In genomic region chr8:124270904-124271303, GRCm38 (mm10) we compare ENCODE assay signal across 15 mouse cellular contexts. TPM values are rescaled to one million over a fixed set of nuclear protein-coding genes. Genes with fewer than 3 reads are reported as not detected.
A peak's percentile ranks its signal among the peaks of the same experiment; 100 is the strongest.
DNase-seq lines count a peak whose midpoint lies in the region; ATAC-seq lines count a peak whose summit lies in the region.
"Had no signal": no experiment of that assay in that cellular context is flagged by ENCODE, and none has a peak within 500 bp of the region (broad histone marks: within the 10 kb centered on the region; RNA-seq: fewer than 3 reads in every experiment).

No protein-coding gene starts in this region.

- H3K36me3 ChIP-seq in kidney, embryonic 15.5 days = peaks cover 4% of the 10 kb centered on the region
- H3K36me3 ChIP-seq: stomach, embryonic 15.5 days had no signal

- H3K27ac ChIP-seq in kidney, embryonic 15.5 days = peak overlapping the region; percentile 71; the same call in 1 of the 2 replicates
- H3K27ac ChIP-seq: embryonic facial prominence, embryonic 15.5 days; stomach, embryonic 15.5 days had no signal

- peaks cover 51% of the 10 kb centered on the region for H3K4me1 ChIP-seq in kidney, embryonic 15.5 days

- no peaks in the 10 kb centered on the region for H3K27me3 ChIP-seq in kidney, embryonic 15.5 days
- H3K27me3 ChIP-seq: embryonic facial prominence, embryonic 15.5 days; limb, embryonic 13.5 days; stomach, embryonic 15.5 days had no signal

- DNase-seq in kidney, postnatal 36 days = no peak
- peak; percentile 51 for DNase-seq in 3T3-L1 (ENCODE audit: low read depth, low spot score)
- DNase-seq in induced T-regulatory cell, adult 2 months (ENCODE audit: low read depth) = peak; percentile 84
- no peak for DNase-seq in urinary bladder, adult 18-20 months (ENCODE audit: low spot score in 2 of 2)
- DNase-seq in cerebellum, postnatal 4 days (ENCODE audit: low spot score in 2 of 2) = no peak
- DNase-seq: adrenal gland, postnatal 14 days; cerebellum, adult 9-10 months; heart, postnatal 36 days; kidney, postnatal 4 days had no signal

- 44% methylated on average over 11 of the region's 11 CpGs for WGBS in kidney, embryonic 15.5 days

- ATAC-seq in kidney, embryonic 15.5 days (replicated peaks; ENCODE audit: low FRiP score) = no peak
- peak; percentile 29 for ATAC-seq in CD4-positive, CD25-positive, alpha-beta regulatory T cell, adult 4 months

- no peak overlapping the region for H3K9ac ChIP-seq in kidney, embryonic 15.5 days
- H3K9ac ChIP-seq: embryonic facial prominence, embryonic 15.5 days; limb, embryonic 13.5 days; stomach, embryonic 15.5 days had no signal

- no peak overlapping the region for H3K4me3 ChIP-seq in kidney, embryonic 15.5 days (replicated peaks)
- H3K4me3 ChIP-seq: embryonic facial prominence, embryonic 15.5 days; limb, embryonic 13.5 days; stomach, embryonic 15.5 days had no signal

- no peak overlapping the region for H3K4me2 ChIP-seq in kidney, embryonic 15.5 days
- H3K4me2 ChIP-seq: embryonic facial prominence, embryonic 15.5 days; limb, embryonic 13.5 days; midbrain, embryonic 11.5 days; stomach, embryonic 15.5 days had no signal

- no peaks in the 10 kb centered on the region for H3K9me3 ChIP-seq in kidney, embryonic 15.5 days (replicated peaks)
- H3K9me3 ChIP-seq: embryonic facial prominence, embryonic 15.5 days; limb, embryonic 13.5 days; stomach, embryonic 15.5 days had no signal

RNA-seq across cellular contexts. Expression of gene Galnt2, which starts 39.7 kb away (rescaled TPM):
- 47.6 and 49.0 TPM in 2 replicates for polyA plus RNA-seq in kidney, embryonic 15.5 days (2015; fragmentation: Nextera tagmentation; extraction: Ambion mirVana)
- 10 to 100 TPM; 18.5 to 18.7 TPM for polyA plus RNA-seq in CD4-positive, CD25-positive, alpha-beta regulatory T cell, adult 4 months (2017; shearing (Covaris generic))

Comparison
In these comparisons a context has a peak if more than half of its experiments do, and no peak if none do; other contexts are left out.
1. DNase-seq: peak in 3T3-L1 (single experiment) and induced T-regulatory cell, adult 2 months (single experiment); none in kidney, postnatal 36 days (0 of 2), urinary bladder, adult 18-20 months (0 of 2) and cerebellum, postnatal 4 days (0 of 2).